Mouse (Mus musculus) heart, adult 9 months (tissue): ENCODE measurements around the gene Yif1b.

Experiments
- DNase-seq, 2 experiments: peaks; one replicate each; pipeline ENCODE4 v3.0.0; 2022; ENCODE audit warnings: low spot score in 2 of 2

Yif1b gene

GRCm38 (mm10) chr7:29280801-29281200 lies 42.7 kb downstream of the Yif1b start:
- no peak for DNase-seq

DNA sequence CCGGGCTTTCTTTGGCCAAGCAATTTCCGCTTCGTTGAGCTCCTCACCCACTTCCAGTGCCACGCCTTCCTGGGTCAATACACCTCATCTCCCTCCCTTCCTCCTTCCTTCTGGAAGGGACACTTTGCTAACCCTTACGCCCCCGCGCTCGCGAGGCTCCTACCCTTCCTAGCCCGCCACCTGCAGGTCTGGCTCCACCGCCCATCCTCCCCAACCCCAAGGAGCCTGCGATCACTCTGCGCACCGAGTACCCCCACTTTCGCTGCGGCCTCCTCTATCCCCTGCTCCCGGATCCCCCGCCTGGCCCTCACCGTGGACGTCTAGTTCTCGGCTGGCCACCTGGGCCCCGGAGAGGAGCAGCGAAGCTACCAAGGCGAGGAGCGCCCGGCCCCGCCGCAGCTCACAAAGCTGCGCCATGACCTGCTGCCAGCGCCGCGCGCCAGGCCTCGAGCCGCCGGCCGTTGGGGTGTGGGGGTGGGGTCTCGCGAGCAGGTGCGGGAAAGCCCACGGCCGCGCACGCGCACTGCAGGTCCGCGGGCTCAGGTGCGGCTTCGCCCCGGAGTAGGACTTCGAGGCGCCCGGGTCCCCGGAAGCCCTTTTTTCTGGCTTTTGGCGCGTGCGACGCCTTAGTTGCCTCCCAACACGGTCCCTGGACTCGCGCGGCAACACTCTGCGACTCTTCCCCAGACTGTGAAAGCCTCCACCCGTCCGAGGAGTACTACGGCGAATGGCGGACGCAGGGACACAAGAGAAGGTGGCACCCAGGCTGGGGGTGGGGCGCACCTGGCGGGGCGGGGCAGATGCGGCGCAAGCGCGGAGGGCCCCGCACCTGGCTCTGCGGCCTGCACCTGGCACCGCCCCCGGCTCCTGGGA lies 43.3 kb downstream of the Yif1b start, which contains the start of gene Spint2:
Spint2 (minus strand) TSS at position 712 of the 873 bp plus-strand sequence.
- DNase-seq: no peak

DNA sequence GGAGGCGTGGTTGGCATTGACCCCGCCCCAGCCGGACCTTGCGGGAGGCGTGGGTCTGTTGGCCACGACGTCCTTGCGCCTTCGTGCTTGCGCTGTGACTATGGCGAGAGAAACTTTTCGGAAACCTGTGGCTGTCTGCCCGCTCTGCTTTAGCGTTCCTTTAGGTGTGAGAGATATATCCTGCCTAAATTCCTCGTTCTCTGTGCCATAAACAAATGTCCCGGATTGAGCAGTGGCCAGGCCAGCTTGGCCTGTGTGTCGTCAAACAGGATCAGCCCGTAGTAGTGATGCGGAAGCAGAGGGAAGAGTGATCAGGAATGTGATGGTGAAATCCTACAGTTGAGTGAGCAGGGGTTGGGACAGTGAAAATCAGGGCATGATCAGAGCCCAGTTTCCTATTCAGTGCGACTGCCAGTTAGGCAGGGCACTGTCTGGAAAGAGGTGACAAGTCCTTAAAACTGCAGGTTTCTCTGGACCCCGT lies 44.0 kb downstream of the Yif1b start:
- no peak for DNase-seq

GRCm38 (mm10) chr7:29283876-29284275 lies 45.7 kb downstream of the Yif1b start:
- DNase-seq: no peak

DNA sequence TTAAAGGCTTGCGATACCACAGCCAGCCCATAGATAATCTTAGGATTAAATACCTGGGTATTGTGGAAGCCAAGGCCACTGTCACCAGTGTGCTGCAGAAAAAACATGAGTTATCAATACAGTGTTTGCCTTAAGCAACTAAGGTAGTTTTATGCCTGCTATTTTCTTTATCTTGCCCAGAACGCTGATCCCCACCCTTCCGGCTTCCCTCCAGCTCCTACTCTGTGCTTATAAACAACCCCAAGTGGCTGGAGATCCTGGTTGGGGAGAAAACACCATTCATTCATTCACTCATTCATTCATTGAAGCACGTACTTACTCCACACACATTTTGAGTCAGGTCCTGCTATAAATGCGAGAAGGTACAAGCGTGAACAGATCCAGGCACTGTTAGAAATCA lies 46.4 kb downstream of the Yif1b start:
- no peak for DNase-seq

- DNase-seq: no peak
Observed at GRCm38 (mm10) chr7:29287481-29287880, 49.4 kb downstream of the Yif1b start.

- no peak for DNase-seq
Observed at GRCm38 (mm10) chr7:29288079-29288478, 50.0 kb downstream of the Yif1b start.

DNA sequence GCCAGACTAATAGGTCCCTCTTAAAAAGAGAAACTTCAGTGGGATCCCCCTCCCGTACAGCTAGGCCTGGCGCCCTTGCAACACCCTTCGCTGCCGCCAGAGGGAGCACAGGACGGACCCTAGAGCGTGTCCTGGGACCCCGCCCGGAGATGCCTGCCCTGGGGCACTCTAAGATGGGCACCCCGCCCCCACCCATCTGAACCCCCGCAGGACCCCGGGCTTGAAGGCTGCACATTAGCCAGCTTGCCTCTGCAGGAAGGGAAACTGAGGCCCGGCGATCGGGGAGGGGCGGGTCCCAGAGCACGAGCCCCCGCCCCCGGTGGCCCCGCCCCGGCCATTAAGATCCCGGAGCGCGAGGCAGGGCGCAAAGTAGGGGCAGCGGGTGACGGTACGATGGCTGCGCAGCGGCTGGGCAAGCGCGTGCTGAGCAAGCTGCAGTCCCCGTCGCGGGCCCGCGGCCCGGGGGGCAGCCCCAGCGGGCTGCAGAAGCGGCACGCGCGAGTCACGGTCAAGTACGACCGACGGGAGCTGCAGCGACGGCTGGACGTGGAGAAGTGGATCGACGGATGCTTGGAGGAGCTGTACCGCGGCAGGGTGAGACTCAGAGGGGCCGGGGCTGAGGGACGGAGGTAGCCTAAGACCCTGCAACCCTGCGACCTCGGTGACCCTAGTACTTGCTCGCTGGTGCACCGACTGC lies 51.0 kb downstream of the Yif1b start, which contains the start of gene Ppp1r14a:
Ppp1r14a (plus strand) TSS at position 367 of the 697 bp plus-strand sequence.
- peak; percentile 75 to 81 for DNase-seq

DNA sequence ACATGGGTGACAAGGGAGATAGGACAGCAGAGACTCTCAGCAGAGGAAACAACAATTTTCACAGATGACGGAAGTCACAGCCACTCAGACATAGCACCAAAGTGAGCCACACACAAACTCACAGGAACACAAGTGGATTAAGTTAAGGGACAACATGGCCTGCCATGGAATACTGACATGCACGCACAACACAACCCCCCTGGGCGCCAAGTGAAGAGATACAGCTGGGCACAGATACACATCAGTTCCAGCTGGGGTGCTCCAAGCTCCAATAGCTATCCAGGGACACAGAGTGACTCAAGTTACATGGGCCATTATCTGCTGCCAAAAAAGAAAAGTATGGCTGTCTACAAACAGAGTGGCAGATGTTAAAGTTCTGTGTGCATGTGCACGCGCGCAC lies 51.7 kb downstream of the Yif1b start:
- no peak for DNase-seq

- no peak for DNase-seq
Observed at GRCm38 (mm10) chr7:29290691-29291485, 52.8 kb downstream of the Yif1b start.

GRCm38 (mm10) chr7:29291616-29292457 lies 53.7 kb downstream of the Yif1b start:
- no peak for DNase-seq

- peak; percentile 71 to 79 for DNase-seq
Observed at GRCm38 (mm10) chr7:29292458-29293098, 54.4 kb downstream of the Yif1b start.

GRCm38 (mm10) chr7:29293131-29294065 lies 55.3 kb downstream of the Yif1b start:
- DNase-seq: peak; percentile 60 to 77

DNA sequence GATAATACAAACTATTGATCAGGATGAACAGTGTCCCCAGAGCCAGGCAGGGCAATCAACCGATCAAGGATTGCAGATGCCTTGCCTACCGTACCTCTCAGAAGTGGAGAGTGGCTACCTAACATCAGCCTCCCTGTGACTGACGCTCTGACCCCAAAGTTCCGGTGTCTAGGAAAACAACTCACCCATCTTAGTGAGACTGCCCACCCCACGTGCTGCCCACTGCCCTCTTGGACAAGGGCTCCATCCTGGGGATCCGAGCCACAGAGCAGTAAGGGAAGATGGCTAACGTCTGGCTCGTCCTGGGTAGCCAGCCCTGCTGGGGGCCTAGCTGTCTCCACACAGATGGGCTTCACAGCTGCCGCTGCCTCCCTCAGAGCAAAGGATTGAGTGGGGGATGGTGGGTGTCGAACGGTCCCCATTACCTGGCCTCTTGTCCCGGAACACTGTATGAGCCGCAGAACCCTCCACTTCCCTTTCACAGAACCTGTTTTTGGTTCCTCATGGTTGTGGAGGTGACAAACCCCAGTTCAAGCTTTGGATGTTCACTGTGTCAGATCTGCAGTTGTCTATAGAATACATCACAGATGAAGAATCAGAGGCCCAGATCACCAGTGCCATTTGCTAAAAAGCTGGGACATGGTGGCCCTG lies 56.1 kb downstream of the Yif1b start:
- no peak for DNase-seq

DNA sequence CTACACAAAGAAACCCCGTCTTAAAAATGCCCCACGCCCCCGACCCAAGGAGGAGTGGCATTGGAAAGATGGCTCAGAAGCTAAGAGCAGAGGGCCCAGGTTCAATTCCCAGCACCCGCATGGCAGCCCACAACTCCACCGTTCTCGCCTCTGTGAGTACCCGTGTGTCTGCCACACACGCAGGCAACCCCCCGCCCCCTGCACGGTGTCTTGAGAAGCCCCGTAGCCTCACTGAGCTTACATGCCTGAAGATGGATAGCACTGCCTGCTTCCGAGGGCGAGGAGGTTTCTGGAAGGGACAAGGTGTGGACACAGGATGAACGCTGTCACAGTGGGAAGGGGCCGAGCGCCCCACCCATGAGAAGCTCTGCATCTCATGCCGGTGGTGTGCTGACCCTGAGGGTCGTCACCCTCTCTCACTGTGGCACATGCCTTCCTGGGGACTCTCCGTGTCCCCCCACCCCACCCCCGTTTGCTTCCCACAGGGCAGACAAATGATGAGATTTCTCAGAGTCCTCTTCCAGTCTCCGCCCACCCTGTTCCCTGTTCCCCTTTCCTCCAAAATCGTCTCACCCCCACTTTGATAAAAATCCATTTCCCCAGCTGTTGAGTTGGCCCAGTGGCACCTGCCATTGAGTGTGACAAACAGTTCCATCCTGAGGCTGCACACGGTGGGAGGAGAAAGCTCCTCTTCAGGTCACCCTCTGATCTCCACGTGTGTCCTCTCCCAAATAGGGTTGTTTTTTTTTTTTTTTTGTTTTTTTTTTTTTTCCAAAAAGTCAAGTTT lies 57.9 kb downstream of the Yif1b start:
- no peak for DNase-seq

GRCm38 (mm10) chr7:29296998-29297397 lies 58.9 kb downstream of the Yif1b start:
- peak; percentile 69 to 76 for DNase-seq
